Mouse (Mus musculus) spleen, adult 2 months (tissue): ENCODE data around the gene Arfip2.

Experiments
- CTCF ChIP-seq: fragments of 200-500 bp; IDR thresholded peaks from 2 replicates; pipeline ENCODE4 v1.5.1; 2011; ENCODE audit warnings: mild to moderate bottlenecking, inconsistent platforms; ENCODE audit not compliant: insufficient read depth, insufficient read length, insufficient replicate concordance; ENCODE audit errors: extremely low read depth
- POLR2A ChIP-seq: fragments of 200-500 bp; IDR thresholded peaks from 2 replicates; pipeline ENCODE4 v1.6.1; 2011; ENCODE audit warnings: low read depth, low read length, inconsistent platforms

- TF ChIP-seq POLR2A (no peak), CTCF (no peak)
Measured at GRCm38 (mm10) chr7:105632551-105632972, 7.7 kb downstream of the Arfip2 start.
